Mouse (Mus musculus) adrenal gland, postnatal 36 days (tissue): ENCODE measurements around the gene Nfia. TPM values are rescaled to one million over a fixed set of nuclear protein-coding genes. Genes with fewer than 3 reads are reported as not detected.

Experiments
- DNase-seq, 2 experiments: peaks; one replicate each; pipeline ENCODE4 v3.0.0; 2021; ENCODE audit warnings: mixed read lengths in 1 of 2
- total RNA-seq, 2 experiments: library from RNA; stranded (reverse); gene quantifications; 2 replicates each; pipeline ENCODE4 v1.2.3; 2021

Gene Nfia
- total RNA-seq, 2 experiments from 2014 or later: 124 to 204 TPM

- peak; percentile 35 to 51 for DNase-seq
Measured at GRCm38 (mm10) chr4:97868307-97868937, 95.9 kb downstream of the Nfia start.

GRCm38 (mm10) chr4:97868938-97869440 is 96.5 kb downstream of the Nfia start:
- peak; percentile 96 for DNase-seq

- no peak for DNase-seq
Measured at GRCm38 (mm10) chr4:97869451-97869850, 96.9 kb downstream of the Nfia start.

DNA sequence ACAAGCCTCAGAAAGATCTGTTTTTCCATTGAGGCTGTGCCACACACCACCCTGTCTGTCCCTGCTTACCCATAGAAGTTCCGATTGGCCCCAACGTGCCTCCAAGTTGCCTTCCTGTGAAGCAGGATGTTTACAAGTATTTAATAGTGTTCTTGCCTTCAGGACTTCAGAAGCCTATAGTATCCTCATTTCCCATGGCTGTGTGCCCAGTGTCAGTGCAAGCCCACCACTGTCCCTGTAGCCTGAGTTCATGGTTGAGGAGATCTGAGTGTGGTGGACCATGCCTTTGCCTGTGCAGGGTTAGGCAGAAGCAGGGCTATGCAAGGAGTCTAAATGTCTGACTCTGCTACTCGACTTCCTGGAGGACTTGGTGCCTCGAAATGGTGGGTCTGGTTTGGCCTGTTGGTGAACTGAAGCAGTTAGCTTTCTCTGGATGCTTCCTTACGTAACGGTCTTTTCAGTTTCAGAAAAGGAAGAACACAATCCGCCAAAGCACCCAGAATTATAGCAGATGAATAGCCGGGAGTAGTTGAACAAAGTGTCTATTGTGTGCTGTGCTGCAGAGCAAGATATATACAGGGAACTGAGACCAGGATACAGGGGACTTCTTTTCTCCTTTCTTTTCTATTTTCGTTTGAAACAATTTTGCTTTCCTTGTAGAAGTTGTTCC is 99.4 kb downstream of the Nfia start:
- no peak for DNase-seq

DNA sequence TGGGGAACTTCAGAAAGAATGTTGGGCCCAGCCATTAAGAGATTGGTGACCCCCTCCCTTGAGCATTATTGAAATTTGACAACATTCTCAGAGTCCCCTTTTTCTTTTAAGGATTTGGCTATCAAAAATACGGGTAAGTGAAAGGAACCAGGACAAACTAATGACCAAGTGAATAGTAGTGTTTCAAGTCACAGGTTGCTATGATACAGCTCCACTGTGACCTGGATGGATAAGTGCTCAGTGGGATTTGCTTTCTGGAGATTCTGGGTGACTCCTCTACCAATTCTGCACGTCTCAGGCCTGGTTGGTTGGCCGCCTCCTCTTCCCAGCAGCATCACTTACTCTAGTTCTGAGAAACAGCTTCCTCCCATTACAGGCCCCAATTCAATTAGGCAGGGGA is 102.4 kb downstream of the Nfia start:
- DNase-seq: no peak

- no peak for DNase-seq
Measured at GRCm38 (mm10) chr4:97875901-97876300, 103.4 kb downstream of the Nfia start.

DNA sequence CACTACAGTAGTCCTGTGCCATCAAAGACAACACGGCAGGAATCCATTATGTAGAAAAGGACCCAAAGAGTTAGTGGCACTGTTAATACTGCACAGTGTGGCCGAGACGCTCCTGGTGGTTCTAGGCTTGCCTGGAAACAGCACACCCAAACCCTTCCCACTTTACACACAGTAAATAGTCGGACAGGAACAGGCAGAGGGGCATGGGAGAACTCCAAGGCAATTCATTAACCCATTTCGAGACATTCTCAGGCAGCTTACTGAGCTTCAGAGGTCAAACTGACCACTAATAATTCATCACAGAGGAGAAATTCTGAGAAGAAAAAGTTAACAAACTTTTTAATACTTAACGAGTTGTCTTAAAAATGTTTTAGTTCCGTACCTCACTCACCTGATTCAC is 107.2 kb downstream of the Nfia start:
- no peak for DNase-seq

GRCm38 (mm10) chr4:97880120-97881055 is 107.9 kb downstream of the Nfia start:
- no peak for DNase-seq

GRCm38 (mm10) chr4:97885574-97885973 is 113.0 kb downstream of the Nfia start:
- DNase-seq: no peak

GRCm38 (mm10) chr4:97886220-97886619 is 113.7 kb downstream of the Nfia start:
- DNase-seq: no peak

GRCm38 (mm10) chr4:97887228-97887627 is 114.7 kb downstream of the Nfia start:
- no peak for DNase-seq

GRCm38 (mm10) chr4:97891063-97891462 is 118.5 kb downstream of the Nfia start:
- no peak for DNase-seq

GRCm38 (mm10) chr4:97891611-97892010 is 119.1 kb downstream of the Nfia start:
- DNase-seq: no peak

- peak in 1 of 2 experiments; percentile 9 for DNase-seq
Measured at GRCm38 (mm10) chr4:97893915-97894884, 121.7 kb downstream of the Nfia start.

DNA sequence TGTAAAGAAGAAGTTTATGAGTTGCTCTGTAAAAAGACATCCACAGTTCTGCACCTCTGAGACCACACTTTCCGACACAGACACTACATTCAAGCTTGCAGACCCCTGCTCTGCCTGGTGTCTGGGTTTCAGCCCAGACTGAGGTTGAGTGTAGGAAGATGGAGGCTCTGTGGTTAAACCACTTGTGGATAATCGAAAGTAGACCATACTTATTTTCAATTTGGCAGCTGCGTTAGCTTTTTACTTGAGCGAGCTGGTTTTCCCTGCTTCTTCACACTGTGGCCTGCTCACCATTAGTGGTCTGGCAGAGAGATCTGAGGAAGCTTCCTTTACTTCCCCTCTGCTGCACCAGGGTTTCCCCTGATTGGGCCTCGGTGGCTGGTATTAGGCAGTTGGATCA is 123.4 kb downstream of the Nfia start:
- no peak for DNase-seq

DNA sequence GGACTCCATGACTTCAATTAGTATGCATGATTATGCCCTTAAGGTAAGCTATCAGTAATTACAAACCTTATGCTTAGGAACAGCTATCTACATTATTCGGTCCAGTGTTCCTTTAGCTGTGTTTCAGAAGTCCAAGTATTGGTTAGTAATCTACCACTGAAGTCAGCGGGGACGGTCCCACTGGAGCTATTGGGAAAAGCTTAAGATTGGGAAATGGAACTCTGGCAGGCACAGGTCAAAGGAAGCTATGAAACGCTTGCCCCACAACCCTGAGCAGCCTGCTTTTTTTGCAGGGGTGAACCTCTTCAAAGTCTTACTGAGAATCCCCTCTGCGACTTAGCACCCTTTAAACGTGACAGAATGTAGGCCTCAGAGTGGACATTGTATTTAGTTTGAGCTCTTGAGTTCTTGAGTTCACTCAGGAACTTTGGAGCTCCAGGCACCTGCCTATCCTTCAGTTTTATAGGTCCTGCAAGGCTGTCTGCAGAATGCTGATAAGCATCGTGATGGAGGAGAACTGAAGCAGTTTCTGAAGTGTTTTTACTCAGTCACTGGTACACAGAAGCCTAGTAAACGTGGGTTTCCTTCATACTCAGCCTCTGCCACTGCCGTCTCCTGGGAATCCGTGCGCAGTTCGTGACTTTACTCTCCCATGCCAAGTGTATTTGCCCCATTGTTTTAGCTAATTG is 127.9 kb downstream of the Nfia start:
- no peak for DNase-seq

DNA sequence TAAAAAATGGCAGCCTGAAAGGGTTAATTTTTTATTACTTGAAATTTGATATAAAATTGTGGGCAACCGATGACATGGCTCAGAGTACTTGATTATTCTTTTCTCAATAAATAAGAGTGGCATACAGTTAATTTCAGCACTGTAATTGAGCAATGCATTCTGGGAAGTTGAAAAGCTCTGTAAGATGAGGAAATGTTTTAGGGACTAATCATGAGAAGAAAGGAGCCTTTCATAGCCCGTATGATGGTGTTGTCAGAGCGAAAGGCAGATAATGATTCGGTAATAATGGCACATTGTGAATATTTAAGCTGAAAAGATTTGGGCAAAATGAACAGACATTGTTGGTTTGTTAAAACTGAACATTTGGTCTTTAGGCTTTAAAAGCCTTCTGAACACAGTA is 133.3 kb downstream of the Nfia start:
- no peak for DNase-seq

DNA sequence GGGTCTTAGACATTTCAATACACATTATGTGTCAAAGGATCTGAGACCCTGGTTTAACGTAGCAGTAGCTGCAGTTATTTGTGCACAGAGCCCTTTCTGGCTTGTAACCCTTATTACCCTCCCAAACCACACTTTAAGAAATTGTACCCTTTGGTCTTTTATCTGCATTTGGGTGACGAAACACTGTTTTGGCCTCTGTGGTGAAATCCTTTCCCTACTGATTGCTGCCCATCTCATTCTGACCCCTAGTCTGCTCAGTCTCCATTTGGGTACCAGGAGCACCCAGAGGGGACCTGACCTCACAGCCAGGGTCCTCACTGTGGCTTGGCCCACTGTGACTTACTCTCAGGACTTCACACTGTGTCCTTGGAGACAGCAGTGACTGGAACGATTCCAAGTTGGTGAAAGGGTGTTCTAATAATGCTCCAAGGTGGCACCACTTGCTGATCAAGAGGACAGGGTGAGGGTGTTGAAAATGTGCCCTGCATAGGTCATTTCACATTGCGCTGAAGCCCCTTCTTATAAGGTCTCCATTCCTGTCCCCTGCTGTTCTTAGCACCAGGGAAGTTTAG is 136.1 kb downstream of the Nfia start:
- peak; percentile 16 to 31 for DNase-seq

GRCm38 (mm10) chr4:97910115-97910776 is 137.7 kb downstream of the Nfia start:
- DNase-seq: no peak
